Comparison of ENCODE assay signal across 28 mouse cellular contexts in the genomic region with DNA sequence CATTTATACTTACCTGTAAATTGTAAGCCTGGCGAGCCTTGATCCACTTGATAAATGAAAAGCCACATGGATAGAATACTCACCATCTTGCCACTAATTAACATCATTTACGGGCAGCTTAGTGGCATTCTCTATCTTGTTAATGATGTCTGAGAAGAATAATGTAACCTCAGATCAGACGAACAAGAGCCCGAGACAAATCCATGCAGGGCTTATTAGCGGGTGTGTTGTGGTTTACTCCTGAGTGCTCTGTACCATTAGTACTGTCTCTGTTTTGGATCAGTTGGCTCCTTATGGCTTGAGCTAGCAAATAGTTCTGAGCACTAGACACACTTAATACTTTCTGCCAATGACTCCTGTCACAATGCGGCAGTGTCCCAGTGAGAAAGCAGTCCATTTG.
"Had no signal": no experiment of that assay in that cellular context is flagged by ENCODE, and none has a peak within 500 bp of the region (broad histone marks: within the 10 kb centered on the region; RNA-seq: fewer than 3 reads in every experiment).

No protein-coding gene starts in this region.

- H3K27ac ChIP-seq: gastrocnemius, adult 2 months; heart, embryonic 10.5 days; hindbrain, embryonic 10.5 days; hindbrain, embryonic 12.5 days; hindbrain, embryonic 14.5 days; intestine, embryonic 15.5 days; layer of hippocampus, adult 2 months; left cerebral cortex, adult 2 months; limb, embryonic 10.5 days; limb, embryonic 12.5 days; liver, embryonic 13.5 days; liver, embryonic 15.5 days had no signal

- H3K27me3 ChIP-seq: heart, embryonic 12.5 days; hindbrain, embryonic 12.5 days; intestine, embryonic 15.5 days; limb, embryonic 12.5 days; liver, embryonic 13.5 days; liver, embryonic 15.5 days had no signal

- H3K4me3 ChIP-seq: gastrocnemius, adult 2 months; heart, embryonic 10.5 days; heart, embryonic 12.5 days; hindbrain, embryonic 10.5 days; hindbrain, embryonic 12.5 days; intestine, embryonic 15.5 days; layer of hippocampus, adult 2 months; left cerebral cortex, adult 2 months; limb, embryonic 10.5 days; limb, embryonic 12.5 days; liver, embryonic 13.5 days; liver, embryonic 15.5 days had no signal

- DNase-seq: gastrocnemius, adult 2 months; gastrocnemius, postnatal 10 days; gastrocnemius, postnatal 25 days; heart, adult 18-20 months; heart, postnatal 10 days; heart, postnatal 4 days; kidney, adult 18-20 months; kidney, adult 8-10 months; kidney, postnatal 10 days; kidney, postnatal 25 days; kidney, postnatal 4 days; liver; liver, embryonic 13.5 days had no signal

- ATAC-seq: hindbrain, embryonic 16.5 days; inflammation-experienced regulatory T-cells, adult 6 months; intestine, embryonic 15.5 days; intestine, postnatal 0 days had no signal

- H3K9ac ChIP-seq: heart, embryonic 12.5 days; hindbrain, embryonic 12.5 days; hindbrain, embryonic 14.5 days; intestine, embryonic 15.5 days; limb, embryonic 12.5 days; liver, embryonic 13.5 days; liver, embryonic 15.5 days had no signal

- H3K36me3 ChIP-seq: heart, embryonic 10.5 days; heart, embryonic 12.5 days; hindbrain, embryonic 10.5 days; hindbrain, embryonic 12.5 days; intestine, embryonic 15.5 days; limb, embryonic 10.5 days; limb, embryonic 12.5 days; liver, embryonic 13.5 days; liver, embryonic 15.5 days had no signal

- H3K9me3 ChIP-seq: heart, embryonic 10.5 days; heart, embryonic 12.5 days; hindbrain, embryonic 10.5 days; hindbrain, embryonic 12.5 days; intestine, embryonic 15.5 days; limb, embryonic 10.5 days; limb, embryonic 12.5 days; liver, embryonic 13.5 days; liver, embryonic 15.5 days had no signal

- H3K4me1 ChIP-seq: heart, embryonic 10.5 days; heart, embryonic 12.5 days; hindbrain, embryonic 10.5 days; hindbrain, embryonic 12.5 days; intestine, embryonic 15.5 days; limb, embryonic 10.5 days; limb, embryonic 12.5 days; liver, embryonic 13.5 days; liver, embryonic 15.5 days had no signal

- H3K4me2 ChIP-seq: heart, embryonic 12.5 days; hindbrain, embryonic 12.5 days; hindbrain, embryonic 14.5 days; intestine, embryonic 15.5 days; limb, embryonic 12.5 days; liver, embryonic 11.5 days; liver, embryonic 13.5 days; liver, embryonic 15.5 days had no signal
